Mouse (Mus musculus): ENCODE measurements around the gene Ralgapa2.

DNA sequence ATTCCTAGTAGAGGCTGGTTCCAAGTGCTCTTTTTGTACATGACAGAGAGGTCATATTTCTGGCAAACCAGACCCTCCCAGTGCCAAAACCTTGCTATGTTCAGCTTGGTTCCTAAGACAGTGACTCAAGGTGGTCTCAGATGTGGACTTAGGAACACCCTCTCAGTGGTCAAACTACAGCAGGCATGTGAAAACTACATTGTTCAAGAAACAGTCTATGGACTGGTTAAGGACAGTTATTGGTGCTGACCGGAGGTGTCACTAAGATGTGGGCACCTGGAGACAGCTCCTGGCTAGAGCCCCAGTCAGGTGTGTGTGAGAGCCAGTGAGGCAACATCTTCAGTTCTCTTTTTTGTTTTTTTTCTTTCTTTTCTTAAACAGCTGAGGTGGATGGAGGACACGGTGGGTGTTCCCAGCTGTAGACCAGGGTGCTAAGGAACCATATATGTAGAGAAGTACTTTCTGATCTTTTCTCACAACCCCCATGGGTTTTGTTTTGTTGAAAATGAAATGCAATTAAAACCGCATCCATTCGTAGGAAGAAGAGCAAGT, 272.9 kb downstream of the Ralgapa2 start:
- TF ChIP-seq CTCF (IDR thresholded peaks at IDR 0.05; ENCODE audit: control insufficient read depth, insufficient read depth, insufficient read length) (no peak), USF1 (IDR thresholded peaks at IDR 0.05; ENCODE audit: low read depth) (no peak), MYOD1 (IDR thresholded peaks at IDR 0.05; ENCODE audit: control insufficient read depth, insufficient read length, low read depth) (no peak), MAX (IDR thresholded peaks at IDR 0.05) (no peak), FOSL1 (IDR thresholded peaks at IDR 0.05; ENCODE audit: insufficient read depth, low read length, poor library complexity, severe bottlenecking) (no peak), CEBPB (IDR thresholded peaks at IDR 0.05; ENCODE audit: low read depth) (no peak), MYOG (IDR thresholded peaks at IDR 0.05; ENCODE audit: control insufficient read depth, extremely low read depth, insufficient read length) (no peak)
